Mouse (Mus musculus): ENCODE measurements around the gene Gm13103.
"Not testable (repeated sequence)": the region's sequence is repeated elsewhere in the genome, so short reads cannot be mapped to it uniquely, and the experiment has no call there.

The Gm13103 gene

GRCm38 (mm10) chr4:143846197-143846596 is at the start of gene Gm13103:
Gm13103 (plus strand) TSS chr4:143846497.
- not testable (repeated sequence) for DNase-seq (ENCODE audit: low spot score)

GRCm38 (mm10) chr4:143815993-143816392 is 30.3 kb upstream of the Gm13103 start, which contains the start of gene Gm13084:
Gm13084 (minus strand) TSS chr4:143816093.
- no peak for DNase-seq (ENCODE audit: low spot score)

- not testable (repeated sequence) for DNase-seq (ENCODE audit: low spot score)
Measured at GRCm38 (mm10) chr4:143882371-143882770, 36.1 kb downstream of the Gm13103 start.

GRCm38 (mm10) chr4:143894406-143894805 is 48.1 kb downstream of the Gm13103 start:
- DNase-seq (ENCODE audit: low spot score): not testable (repeated sequence)

- not testable (repeated sequence) for DNase-seq (ENCODE audit: low spot score)
Measured at GRCm38 (mm10) chr4:143900280-143900679, 54.0 kb downstream of the Gm13103 start, which contains the start of gene Pramef6. Pramef6 (minus strand) TSS chr4:143900380.
